Mouse (Mus musculus) heart, embryonic 13.5 days (tissue): ENCODE measurements around the gene Ano8. TPM values are rescaled to one million over a fixed set of nuclear protein-coding genes. Genes with fewer than 3 reads are reported as not detected.
A peak's percentile ranks its signal among the peaks of the same experiment; 100 is the strongest.

ENCODE experiments used
- ATAC-seq: fragments of 200-750 bp; cut with Nextera tagmentation; 2 replicates; pipeline ENCODE4 v1.8.0; 2017; ENCODE audit warnings: moderate TSS enrichment; ENCODE audit not compliant: insufficient number of reproducible peaks, low FRiP score, low TSS enrichment; ENCODE audit errors: extremely low read depth
- H3K27ac ChIP-seq: fragments of 300-500 bp; sonication (generic); replicated peaks from 2 replicates; pipeline ENCODE4 v1.5.1; 2015; ENCODE audit warnings: moderate library complexity, mild to moderate bottlenecking, inconsistent platforms
- H3K27me3 ChIP-seq: fragments of 300-500 bp; sonication (generic); replicated peaks from 2 replicates; pipeline ENCODE4 v1.6.1; 2015; ENCODE audit warnings: mild to moderate bottlenecking, inconsistent platforms
- H3K36me3 ChIP-seq: fragments of 300-500 bp; sonication (generic); 2 replicates; pipeline ENCODE4 v1.6.1; 2015; ENCODE audit warnings: mild to moderate bottlenecking, inconsistent platforms
- H3K4me1 ChIP-seq: fragments of 300-500 bp; sonication (generic); 2 replicates; pipeline ENCODE4 v1.6.1; 2015; ENCODE audit warnings: inconsistent platforms
- H3K4me2 ChIP-seq: fragments of 300-500 bp; sonication (generic); 2 replicates; pipeline ENCODE4 v1.6.1; 2015; ENCODE audit warnings: inconsistent platforms, mild to moderate bottlenecking, moderate library complexity
- H3K4me3 ChIP-seq: fragments of 300-500 bp; sonication (generic); 2 replicates; pipeline ENCODE4 v1.5.1; 2015; ENCODE audit warnings: moderate library complexity, mild to moderate bottlenecking, inconsistent platforms
- H3K9ac ChIP-seq: fragments of 300-500 bp; sonication (generic); 2 replicates; pipeline ENCODE4 v1.6.1; 2015; ENCODE audit warnings: inconsistent platforms, mild to moderate bottlenecking, moderate library complexity
- H3K9me3 ChIP-seq: fragments of 300-500 bp; sonication (generic); 2 replicates; pipeline ENCODE4 v1.6.1; 2016; ENCODE audit warnings: inconsistent platforms
- WGBS: fragments of 180-500 bp; shearing (Covaris S2); methylation state at CpG from one replicate; pipeline ENCODE4 v1.1.7; 2015; ENCODE audit warnings: mixed read lengths; 5-methylcytosine and 5-hydroxymethylcytosine counted together
- polyA plus RNA-seq: library from polyadenylated mRNA; unstranded; fragments of >200 nt; fragmentation: Nextera tagmentation; extraction: Ambion mirVana; gene quantifications from 2 replicates; pipeline ENCODE4 v1.2.1, GENCODE M21; 2015

Gene Ano8
- polyA plus RNA-seq, 1 experiment from 2014 or later, result 0.63 TPM

DNA sequence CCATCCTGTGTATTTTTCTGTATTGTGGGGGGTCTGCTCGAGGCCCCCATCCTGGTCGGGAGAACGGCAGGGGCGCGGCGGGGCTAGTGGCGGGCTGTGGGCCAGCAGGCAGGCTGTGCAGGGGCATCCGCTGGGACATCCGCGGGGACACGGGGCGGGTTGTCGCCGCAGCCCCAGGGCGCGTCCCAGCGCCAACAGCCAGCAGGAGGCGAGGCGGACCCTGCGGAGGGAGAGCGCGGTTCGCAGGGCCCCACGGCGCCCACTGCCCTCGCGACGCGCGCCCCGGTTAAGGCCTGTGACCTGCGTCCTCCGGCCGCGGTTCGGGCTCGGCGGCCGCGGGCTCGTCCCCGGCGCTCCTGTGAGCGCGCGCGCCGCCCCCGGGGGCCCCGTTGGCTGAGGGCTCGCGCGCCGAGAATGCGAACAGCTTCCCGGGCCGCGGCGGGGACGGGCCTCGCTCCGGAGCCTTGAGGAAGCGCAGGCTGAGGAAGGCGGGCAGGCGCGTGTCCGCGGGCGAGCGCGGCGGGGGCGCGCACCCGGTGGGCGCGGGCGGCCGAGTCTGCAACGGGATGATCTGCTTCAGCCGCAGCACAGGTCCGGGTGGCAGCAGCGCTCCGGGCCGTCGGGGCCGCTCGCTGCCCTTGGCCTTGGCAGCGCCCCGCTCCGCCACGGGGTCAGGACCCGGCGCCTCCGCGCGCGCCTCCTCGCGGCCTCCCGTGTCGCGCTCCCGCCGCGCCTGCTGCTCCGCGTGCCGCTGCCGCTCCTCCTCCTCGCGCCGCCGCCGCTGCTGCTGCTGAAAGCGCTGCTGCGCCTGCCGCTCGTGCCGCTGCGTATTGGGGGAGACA, 9.4 kb downstream of the Ano8 start:
- H3K36me3 ChIP-seq, result peaks cover 40% of the 10 kb centered on the region

GRCm38 (mm10) chr8:71475702-71476075, 10.1 kb downstream of the Ano8 start:
- peak overlapping the region; percentile 69 for H3K4me3 ChIP-seq
- peak overlapping the region; percentile 79 for H3K27ac ChIP-seq
- H3K27me3 ChIP-seq, result peaks cover 28% of the 10 kb centered on the region
- H3K36me3 ChIP-seq, result peaks cover 46% of the 10 kb centered on the region
- H3K4me1 ChIP-seq, result peaks cover 18% of the 10 kb centered on the region
- WGBS, result 22% methylated on average over 4 of the region's 4 CpGs
- no peaks in the 10 kb centered on the region for H3K9me3 ChIP-seq
- ATAC-seq, result no peak
- peak overlapping the region; percentile 84 for H3K4me2 ChIP-seq
- H3K9ac ChIP-seq, result peak overlapping the region; percentile 89

More for the DNA sequence above, 9.4 kb downstream of the Ano8 start:
- Histone ChIP-seq H3K4me3 (peak overlapping the region; percentile 69), H3K9ac (peak overlapping the region; percentile 89), H3K27me3 (peaks cover 34% of the 10 kb centered on the region), H3K4me1 (peaks cover 17% of the 10 kb centered on the region), H3K27ac (peak overlapping the region; percentile 79), H3K4me2 (peak overlapping the region; percentile 84), H3K9me3 (no peaks in the 10 kb centered on the region)
- WGBS, result under 1% methylated on average over 111 of the region's 121 CpGs
- peak; percentile 32; the same call in 1 of the 2 replicates for ATAC-seq

DNA sequence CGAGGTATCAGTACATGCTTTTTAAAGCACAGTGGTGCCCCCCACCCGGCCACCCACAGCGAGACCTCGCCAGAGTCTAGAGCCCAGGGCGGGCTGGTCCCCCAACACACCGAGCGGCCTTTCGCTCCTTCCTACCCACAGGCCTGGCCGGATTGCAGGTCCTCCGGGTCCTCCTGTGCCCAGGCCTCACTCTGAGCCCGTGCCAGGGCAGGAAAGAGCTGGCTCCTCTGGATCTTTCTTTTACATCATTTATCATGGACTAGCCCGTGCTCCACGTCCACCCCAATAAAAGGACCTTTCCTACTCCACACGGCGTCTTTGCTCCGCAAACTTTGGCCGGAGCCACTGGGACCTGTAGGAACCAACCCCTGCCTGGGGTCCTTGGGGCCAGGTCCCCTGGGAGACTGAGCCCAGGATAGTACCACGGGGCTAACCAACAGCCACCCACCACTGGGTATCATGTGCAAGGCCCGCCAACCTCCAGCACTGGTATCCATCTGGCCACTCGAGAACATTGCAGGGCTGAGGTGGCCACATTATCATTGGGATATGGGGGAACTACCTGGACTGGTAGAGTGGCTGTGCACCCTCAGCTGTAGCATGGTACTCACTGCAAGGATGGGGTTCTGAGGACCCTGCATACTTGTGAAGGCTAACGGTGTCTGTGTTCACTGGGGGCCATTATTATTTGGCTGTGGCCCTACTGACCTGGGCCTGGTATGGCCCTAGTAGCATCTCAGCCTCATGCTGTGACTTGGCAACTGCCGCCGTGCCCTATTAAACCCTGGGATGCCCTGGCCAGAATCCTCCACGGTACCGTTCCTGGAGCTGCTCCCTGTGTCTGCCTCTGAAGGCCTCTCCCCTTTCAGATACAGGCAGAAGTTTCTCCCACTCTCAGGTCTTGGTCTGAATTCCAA, 10.7 kb downstream of the Ano8 start:
- H3K4me3 ChIP-seq, result 0 out of 2 replicates have a peak overlapping the region, but pooled peaks have one; percentile 69
- H3K4me1 ChIP-seq, result peaks cover 24% of the 10 kb centered on the region
- H3K27me3 ChIP-seq, result peaks cover 22% of the 10 kb centered on the region
- H3K4me2 ChIP-seq, result 0 out of 2 replicates have a peak overlapping the region, but pooled peaks have one; percentile 84
- WGBS, result 92% methylated on average over 25 of the region's 25 CpGs
- peak overlapping the region; percentile 89; the same call in 1 of the 2 replicates for H3K9ac ChIP-seq
- H3K36me3 ChIP-seq, result peaks cover 48% of the 10 kb centered on the region
- H3K27ac ChIP-seq, result 0 out of 2 replicates have a peak overlapping the region, but pooled peaks have one; percentile 79
- no peaks in the 10 kb centered on the region for H3K9me3 ChIP-seq
- ATAC-seq, result no peak

- H3K36me3 ChIP-seq, result peaks cover 48% of the 10 kb centered on the region
- no peaks in the 10 kb centered on the region for H3K9me3 ChIP-seq
- H3K9ac ChIP-seq, result no peak overlapping the region
- H3K4me1 ChIP-seq, result peaks cover 29% of the 10 kb centered on the region
- H3K27ac ChIP-seq, result no peak overlapping the region
- no peak overlapping the region for H3K4me3 ChIP-seq
- H3K4me2 ChIP-seq, result no peak overlapping the region
- WGBS, result 90% methylated on average over 18 of the region's 18 CpGs
- H3K27me3 ChIP-seq, result peaks cover 19% of the 10 kb centered on the region
- no peak for ATAC-seq
Observed at GRCm38 (mm10) chr8:71474344-71474743, 11.4 kb downstream of the Ano8 start.

DNA sequence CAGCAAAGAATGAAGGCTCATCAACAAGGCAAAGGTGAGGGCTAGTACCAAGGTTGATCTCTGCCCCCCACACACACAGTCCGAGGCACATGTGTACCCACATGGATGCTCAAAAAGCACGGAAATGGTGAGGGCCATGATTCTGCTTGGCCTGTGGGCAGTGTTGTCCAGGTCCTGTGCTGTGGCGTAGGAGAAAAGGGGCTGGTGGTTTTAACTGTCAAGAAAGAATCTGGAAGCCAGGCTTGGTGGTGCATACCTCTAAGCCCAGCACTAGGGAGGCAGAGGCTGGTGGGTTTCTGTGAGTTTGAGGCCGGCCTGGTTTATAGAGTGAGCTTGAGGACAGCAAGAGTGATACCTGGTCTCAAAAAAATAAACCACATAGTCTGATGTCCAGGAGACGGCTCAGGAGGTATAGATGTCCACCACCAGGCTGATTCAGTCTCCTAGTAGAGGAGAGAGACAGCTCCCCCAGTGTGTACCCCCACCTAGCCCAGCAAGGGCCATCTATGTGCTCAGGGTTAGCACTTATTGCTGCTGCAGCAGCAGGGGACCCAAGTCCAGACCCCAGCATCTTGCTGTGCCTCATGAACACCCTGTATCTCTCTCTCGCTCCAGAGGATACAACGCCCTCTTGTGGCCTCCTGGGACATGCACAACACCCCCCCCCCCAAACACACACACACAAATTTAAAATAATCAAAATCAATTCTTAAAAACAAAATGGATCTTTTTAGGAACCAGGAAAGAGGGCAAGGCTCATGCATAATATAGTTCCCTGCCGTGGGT, 13.0 kb downstream of the Ano8 start:
- peaks cover 33% of the 10 kb centered on the region for H3K4me1 ChIP-seq
- H3K4me3 ChIP-seq, result no peak overlapping the region
- H3K9ac ChIP-seq, result no peak overlapping the region
- H3K36me3 ChIP-seq, result peaks cover 48% of the 10 kb centered on the region
- WGBS, result 79% methylated on average over 8 of the region's 8 CpGs
- ATAC-seq, result no peak
- H3K27ac ChIP-seq, result no peak overlapping the region
- peaks cover 5% of the 10 kb centered on the region; the same call in 1 of the 2 replicates for H3K27me3 ChIP-seq
- H3K4me2 ChIP-seq, result no peak overlapping the region
- H3K9me3 ChIP-seq, result no peaks in the 10 kb centered on the region

GRCm38 (mm10) chr8:71471861-71472260, 13.9 kb downstream of the Ano8 start:
- WGBS, result 93% methylated on average over 17 of the region's 17 CpGs
- Histone ChIP-seq H3K36me3 (peaks cover 49% of the 10 kb centered on the region), H3K4me1 (peaks cover 24% of the 10 kb centered on the region), H3K4me3 (no peak overlapping the region), H3K27me3 (no peaks in the 10 kb centered on the region), H3K4me2 (no peak overlapping the region), H3K9ac (no peak overlapping the region), H3K27ac (no peak overlapping the region), H3K9me3 (no peaks in the 10 kb centered on the region)
- no peak for ATAC-seq

- H3K27me3 ChIP-seq, result no peaks in the 10 kb centered on the region
- ATAC-seq, result no peak
- 0 out of 2 replicates have a peak overlapping the region, but pooled peaks have one; percentile 93 for H3K4me2 ChIP-seq
- H3K9ac ChIP-seq, result peak overlapping the region; percentile 37; the same call in 1 of the 2 replicates
- H3K4me1 ChIP-seq, result peaks cover 24% of the 10 kb centered on the region
- WGBS, result 86% methylated on average over 5 of the region's 5 CpGs
- peaks cover 58% of the 10 kb centered on the region for H3K36me3 ChIP-seq
- H3K4me3 ChIP-seq, result no peak overlapping the region
- no peaks in the 10 kb centered on the region for H3K9me3 ChIP-seq
- H3K27ac ChIP-seq, result no peak overlapping the region
Observed at GRCm38 (mm10) chr8:71470913-71471255, 14.9 kb downstream of the Ano8 start.

GRCm38 (mm10) chr8:71470146-71470912, 15.4 kb downstream of the Ano8 start:
- peak overlapping the region; percentile 86 for H3K9ac ChIP-seq
- no peaks in the 10 kb centered on the region for H3K9me3 ChIP-seq
- peak overlapping the region; percentile 69 for H3K4me3 ChIP-seq
- peaks cover 26% of the 10 kb centered on the region for H3K4me1 ChIP-seq
- WGBS, result 81% methylated on average over 3 of the region's 3 CpGs
- no peaks in the 10 kb centered on the region for H3K27me3 ChIP-seq
- no peak for ATAC-seq
- H3K36me3 ChIP-seq, result peaks cover 61% of the 10 kb centered on the region
- peak overlapping the region; percentile 93 for H3K4me2 ChIP-seq
- no peak overlapping the region for H3K27ac ChIP-seq

- Histone ChIP-seq H3K27me3 (no peaks in the 10 kb centered on the region), H3K9me3 (no peaks in the 10 kb centered on the region), H3K4me2 (peak overlapping the region; percentile 93), H3K4me1 (peaks cover 28% of the 10 kb centered on the region), H3K27ac (peak overlapping the region; percentile 53), H3K9ac (peak overlapping the region; percentile 86), H3K4me3 (peak overlapping the region; percentile 69), H3K36me3 (peaks cover 52% of the 10 kb centered on the region)
- WGBS, result under 1% methylated on average over 23 of the region's 24 CpGs
- ATAC-seq, result peak; percentile 12; the same call in 1 of the 2 replicates
Observed at GRCm38 (mm10) chr8:71469411-71469810, 16.4 kb downstream of the Ano8 start.

- under 1% methylated on average over 45 of the region's 52 CpGs for WGBS
- H3K27ac ChIP-seq, result peak within 1 kb of the TSS; percentile 53
- no peaks in the 10 kb centered on the region for H3K27me3 ChIP-seq
- peak; percentile 86 for ATAC-seq
- H3K9me3 ChIP-seq, result no peaks in the 10 kb centered on the region
- H3K9ac ChIP-seq, result peak within 1 kb of the TSS; percentile 86
- peaks cover 47% of the 10 kb centered on the region for H3K36me3 ChIP-seq
- H3K4me1 ChIP-seq, result peaks cover 33% of the 10 kb centered on the region
- H3K4me3 ChIP-seq, result peak within 1 kb of the TSS; percentile 69
- H3K4me2 ChIP-seq, result peak within 1 kb of the TSS; percentile 93
Observed at GRCm38 (mm10) chr8:71468916-71469315, 16.8 kb downstream of the Ano8 start, which contains the start of gene Dda1. Gene Dda1, plus strand, starts transcription at chr8:71469199.
